Mouse (Mus musculus) cerebellum, adult 2 months (tissue): ENCODE data around the gene Nrip3.

ENCODE experiments used
- CTCF ChIP-seq: fragments of 200-500 bp; IDR thresholded peaks from 2 replicates; pipeline ENCODE4 v1.5.1; 2011; ENCODE audit warnings: low read depth, mild to moderate bottlenecking, control low read depth, low read length, moderate library complexity, borderline replicate concordance; ENCODE audit not compliant: insufficient read depth
- POLR2A ChIP-seq: fragments of 200-500 bp; IDR thresholded peaks from 2 replicates; pipeline ENCODE4 v1.6.1; 2011; ENCODE audit warnings: low read length, control low read depth, borderline replicate concordance; ENCODE audit not compliant: insufficient read depth

DNA sequence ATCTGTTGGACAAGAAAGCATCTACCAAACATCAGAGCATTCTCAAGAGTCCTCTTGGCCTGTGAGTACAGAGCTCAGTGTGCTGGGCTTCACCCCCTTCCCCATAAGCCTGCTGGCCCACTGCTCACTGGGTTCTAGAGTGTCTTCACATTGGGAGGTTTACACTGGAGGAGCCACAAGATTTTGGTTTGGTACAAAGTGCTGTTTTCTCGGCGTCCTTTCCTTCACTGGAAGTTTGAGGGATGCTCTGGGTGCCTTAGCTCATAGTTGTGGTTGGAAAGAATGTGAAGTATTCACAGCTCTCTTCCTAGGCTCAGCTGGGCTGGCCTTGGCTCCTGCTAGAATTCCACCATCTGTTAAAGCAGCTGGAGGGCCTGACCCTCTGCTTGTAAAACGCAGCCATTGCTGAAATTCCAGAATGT is 72.9 kb downstream of the Nrip3 start:
- no peak for TF ChIP-seq POLR2A
- TF ChIP-seq CTCF: no peak
